Mouse (Mus musculus): ENCODE results near the gene Nipa1.
A peak's percentile ranks its signal among the peaks of the same experiment; 100 is the strongest.

Nipa1 gene

GRCm38 (mm10) chr7:56010318-56011017 lies 9.3 kb downstream of the Nipa1 start:
- DNase-seq (ENCODE audit: low spot score), result no peak

GRCm38 (mm10) chr7:55998997-55999396 lies 20.8 kb downstream of the Nipa1 start:
- no peak for DNase-seq (ENCODE audit: low spot score)

- no peak for DNase-seq (ENCODE audit: low spot score)
Measured at GRCm38 (mm10) chr7:55995013-55995412, 24.7 kb downstream of the Nipa1 start.

GRCm38 (mm10) chr7:55991858-55992257 lies 27.9 kb downstream of the Nipa1 start:
- no peak for DNase-seq (ENCODE audit: low spot score)

GRCm38 (mm10) chr7:55991129-55991528 lies 28.6 kb downstream of the Nipa1 start:
- DNase-seq (ENCODE audit: low spot score), result no peak

GRCm38 (mm10) chr7:55986526-55987214 lies 33.1 kb downstream of the Nipa1 start:
- peak; percentile 85 for DNase-seq (ENCODE audit: low spot score)

- no peak for DNase-seq (ENCODE audit: low spot score)
Measured at GRCm38 (mm10) chr7:55984754-55985153, 35.0 kb downstream of the Nipa1 start.

GRCm38 (mm10) chr7:55983107-55983506 lies 36.6 kb downstream of the Nipa1 start:
- no peak for DNase-seq (ENCODE audit: low spot score)

- no peak for DNase-seq (ENCODE audit: low spot score)
Measured at GRCm38 (mm10) chr7:55982010-55982700, 37.6 kb downstream of the Nipa1 start.

GRCm38 (mm10) chr7:55981511-55981910 lies 38.2 kb downstream of the Nipa1 start:
- no peak for DNase-seq (ENCODE audit: low spot score)

GRCm38 (mm10) chr7:55974429-55974828 lies 45.3 kb downstream of the Nipa1 start:
- no peak for DNase-seq (ENCODE audit: low spot score)

GRCm38 (mm10) chr7:55969415-55969814 lies 50.3 kb downstream of the Nipa1 start:
- no peak for DNase-seq (ENCODE audit: low spot score)

GRCm38 (mm10) chr7:55968258-55968901 lies 51.4 kb downstream of the Nipa1 start:
- DNase-seq (ENCODE audit: low spot score), result peak; percentile 24

GRCm38 (mm10) chr7:55966866-55967460 lies 52.8 kb downstream of the Nipa1 start:
- peak; percentile 37 for DNase-seq (ENCODE audit: low spot score)

GRCm38 (mm10) chr7:55962004-55962908 lies 57.5 kb downstream of the Nipa1 start, which contains the start of gene Nipa2:
Nipa2 (minus strand) TSS chr7:55962476.
- DNase-seq (ENCODE audit: low spot score), result peak; percentile 92

- no peak for DNase-seq (ENCODE audit: low spot score)
Measured at GRCm38 (mm10) chr7:55960506-55960905, 59.2 kb downstream of the Nipa1 start.

GRCm38 (mm10) chr7:55959801-55960200 lies 60.0 kb downstream of the Nipa1 start:
- DNase-seq (ENCODE audit: low spot score), result no peak

- DNase-seq (ENCODE audit: low spot score), result no peak
Measured at GRCm38 (mm10) chr7:55957916-55958315, 61.8 kb downstream of the Nipa1 start.

GRCm38 (mm10) chr7:55957178-55957577 lies 62.6 kb downstream of the Nipa1 start:
- no peak for DNase-seq (ENCODE audit: low spot score)

- no peak for DNase-seq (ENCODE audit: low spot score)
Measured at GRCm38 (mm10) chr7:55956054-55956453, 63.7 kb downstream of the Nipa1 start.

GRCm38 (mm10) chr7:55938341-55938740 lies 81.4 kb downstream of the Nipa1 start:
- no peak for DNase-seq (ENCODE audit: low spot score)

All from embryo, embryonic 10.5 days (tissue).